ENCODE assay signal across 9 mouse cellular contexts in the genomic region with DNA sequence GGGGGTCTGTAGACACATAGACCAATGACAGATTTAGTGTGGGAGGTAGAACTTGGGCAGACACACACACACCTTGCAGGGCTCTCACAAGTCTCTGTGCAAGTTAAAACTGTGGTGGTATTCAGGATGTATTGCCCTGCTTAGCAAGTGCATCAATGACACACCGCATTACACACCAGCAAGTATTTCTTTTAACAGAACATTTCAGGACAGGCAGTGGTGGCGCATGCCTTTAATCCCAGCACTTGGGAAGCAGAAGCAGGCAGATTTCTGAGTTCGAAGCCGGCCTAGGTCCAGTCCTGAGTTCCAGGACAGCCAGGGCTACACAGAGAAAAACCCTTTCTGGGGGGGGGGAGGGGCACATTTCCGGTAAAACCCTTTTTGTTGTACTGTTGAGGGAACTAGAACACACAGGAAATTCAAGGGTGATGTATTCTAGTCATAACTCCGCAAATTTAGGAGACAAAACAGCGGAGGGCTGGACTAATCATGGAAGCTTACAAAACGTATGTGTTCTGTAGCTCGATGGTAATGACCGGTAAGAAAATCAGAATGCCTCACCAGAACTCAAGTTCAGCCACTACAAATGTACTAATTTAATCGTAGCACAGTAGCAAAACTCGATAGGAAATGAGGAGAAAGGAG. TPM values are rescaled to one million over a fixed set of nuclear protein-coding genes. Genes with fewer than 3 reads are reported as not detected.
DNase-seq lines count a peak whose midpoint lies in the region; ATAC-seq and TF ChIP-seq lines count a peak whose summit lies in the region.
"Had no signal": no experiment of that assay in that cellular context is flagged by ENCODE, and none has a peak within 500 bp of the region (broad histone marks: within the 10 kb centered on the region; RNA-seq: fewer than 3 reads in every experiment).

No protein-coding gene starts in this region.

- TF ChIP-seq POLR2A in kidney, adult 2 months (IDR thresholded peaks at IDR 0.05; ENCODE audit: low read depth, low read length): no peak

- H3K4me3 ChIP-seq in kidney, adult 2 months (ENCODE audit: insufficient read depth, low read depth, low read length): peak overlapping the region; percentile 87
- H3K4me3 ChIP-seq in G1E (ENCODE audit: low read depth, low read length): peak overlapping the region; percentile 75
- peak overlapping the region; percentile 67 for H3K4me3 ChIP-seq in heart, postnatal 0 days (ENCODE audit: low read depth, low read length)
- H3K4me3 ChIP-seq in midbrain, embryonic 11.5 days (ENCODE audit: low read depth, low read length): peak overlapping the region; percentile 66; the same call in 1 of the 2 replicates

- TF ChIP-seq CTCF in kidney, adult 2 months (conservative IDR thresholded peaks at IDR 0.05; ENCODE audit: insufficient read depth, insufficient read length, low read depth, low read length): no peak
- no peak for TF ChIP-seq CTCF in G1E (IDR thresholded peaks at IDR 0.05; ENCODE audit: low read depth, low read length)
- no peak for TF ChIP-seq CTCF in heart, postnatal 0 days (IDR thresholded peaks at IDR 0.05; ENCODE audit: low read depth)

- peak overlapping the region; percentile 91 for H3K27ac ChIP-seq in kidney, adult 2 months (ENCODE audit: insufficient read depth, low read depth, low read length)
- H3K27ac ChIP-seq in heart, postnatal 0 days (ENCODE audit: low read depth): peak overlapping the region; percentile 95
- H3K27ac ChIP-seq in midbrain, embryonic 11.5 days (ENCODE audit: low read depth, low read length): peak overlapping the region; percentile 71; the same call in 1 of the 2 replicates

- TF ChIP-seq EP300 in heart, postnatal 0 days (IDR thresholded peaks at IDR 0.05; ENCODE audit: low read depth): no peak

- peaks cover 3% of the 10 kb centered on the region; the same call in 1 of the 2 replicates for H3K4me1 ChIP-seq in kidney, adult 2 months (ENCODE audit: control insufficient read depth, insufficient read depth, low read length)
- H3K4me1 ChIP-seq in G1E (ENCODE audit: insufficient read depth, low read depth, low read length): peaks cover 24% of the 10 kb centered on the region
- H3K4me1 ChIP-seq in heart, postnatal 0 days (ENCODE audit: control insufficient read depth, insufficient read depth): peaks cover 14% of the 10 kb centered on the region
- H3K4me1 ChIP-seq in midbrain, embryonic 11.5 days (ENCODE audit: control insufficient read depth, insufficient read depth, low read length): peaks cover 10% of the 10 kb centered on the region

- no peaks in the 10 kb centered on the region for H3K36me3 ChIP-seq in kidney, adult 2 months (ENCODE audit: control insufficient read depth, insufficient read depth, low read length)
- H3K36me3 ChIP-seq in G1E (replicated peaks): peaks cover 31% of the 10 kb centered on the region
- 0 out of 2 replicates have a peak, but pooled peaks cover 5% of the 10 kb centered on the region for H3K36me3 ChIP-seq in heart, postnatal 0 days (replicated peaks; ENCODE audit: control insufficient read depth, insufficient read depth, low read length)
- H3K36me3 ChIP-seq in midbrain, embryonic 11.5 days (ENCODE audit: control insufficient read depth, insufficient read depth, low read length): no peaks in the 10 kb centered on the region; the same call in 1 of the 2 replicates

- no peak for ATAC-seq in G1E (ENCODE audit: extremely low read depth, insufficient number of reproducible peaks, low FRiP score, poor library complexity, severe bottlenecking)
- no peak for ATAC-seq in heart, postnatal 0 days (ENCODE audit: insufficient read depth, low read depth)
- no peak for ATAC-seq in midbrain, embryonic 11.5 days (ENCODE audit: low FRiP score)

- WGBS in kidney, adult 2 months: 69% methylated on average over 12 of the region's 12 CpGs
- WGBS in heart, postnatal 0 days: 68% methylated on average over 12 of the region's 12 CpGs
- WGBS in midbrain, embryonic 11.5 days: 82% methylated on average over 12 of the region's 12 CpGs

- H3K27me3 ChIP-seq in kidney, adult 2 months (replicated peaks; ENCODE audit: control insufficient read depth, insufficient read depth, low read length): no peaks in the 10 kb centered on the region
- H3K27me3 ChIP-seq in G1E (ENCODE audit: insufficient read depth, low read length): no peaks in the 10 kb centered on the region
- no peaks in the 10 kb centered on the region for H3K27me3 ChIP-seq in heart, postnatal 0 days (ENCODE audit: control insufficient read depth, insufficient read depth, low read length)
- H3K27me3 ChIP-seq in midbrain, embryonic 11.5 days (ENCODE audit: control insufficient read depth, insufficient read depth, low read length): no peaks in the 10 kb centered on the region

- H3K9ac ChIP-seq in heart, postnatal 0 days (replicated peaks; ENCODE audit: low read depth, low read length): peak overlapping the region; percentile 69
- H3K9ac ChIP-seq in midbrain, embryonic 11.5 days (ENCODE audit: low read length): peak overlapping the region; percentile 73

- peaks cover 11% of the 10 kb centered on the region for H3K9me3 ChIP-seq in G1E (replicated peaks)
- H3K9me3 ChIP-seq in heart, postnatal 0 days (replicated peaks; ENCODE audit: control insufficient read depth, low read length): 0 out of 2 replicates have a peak, but pooled peaks cover 3% of the 10 kb centered on the region
- 0 out of 2 replicates have a peak, but pooled peaks cover 4% of the 10 kb centered on the region for H3K9me3 ChIP-seq in midbrain, embryonic 11.5 days (ENCODE audit: control insufficient read depth, low read length)

- H3K4me2 ChIP-seq in heart, postnatal 0 days (ENCODE audit: low read depth, low read length): peak overlapping the region; percentile 73
- peak overlapping the region; percentile 61 for H3K4me2 ChIP-seq in midbrain, embryonic 11.5 days

- no peak for DNase-seq in kidney, adult 2 months
- no peak for DNase-seq in kidney, postnatal 10 days
- DNase-seq in G1E (ENCODE audit: low spot score): no peak
- no peak for DNase-seq in heart, postnatal 0 days (ENCODE audit: low spot score)
- DNase-seq in midbrain, embryonic 11.5 days (ENCODE audit: low spot score, missing footprints): no peak
- no peak for DNase-seq in ovary, postnatal 10 days (ENCODE audit: low spot score)
- DNase-seq in layer of hippocampus, adult 9-10 months (ENCODE audit: low spot score): no peak
- no peak for DNase-seq in cerebellum, postnatal 10 days

RNA-seq across cellular contexts. Expression of a gene that starts 1.0 kb away (rescaled TPM):
- 76.3 and 118 TPM in 2 replicates for polyA plus RNA-seq in kidney, adult 2 months (2012; rRNA removed)
- total RNA-seq in G1E (2014; fragmentation: Nextera tagmentation): 63.2 and 73.1 TPM in 2 replicates
- total RNA-seq in G1E (2017): 358 and 361 TPM in 2 replicates
- polyA plus RNA-seq in G1E (2012): 23.6 and 76.8 TPM in 2 replicates
- total RNA-seq in heart, postnatal 0 days (2014; rRNA removed; ENCODE audit: low replicate concordance): 59.6 and 131 TPM in 2 replicates
- 445 and 462 TPM in 2 replicates for polyA plus RNA-seq in heart, postnatal 0 days (2015; fragmentation: Nextera tagmentation; extraction: Ambion mirVana)
- 532 and 574 TPM in 2 replicates for polyA plus RNA-seq in midbrain, embryonic 11.5 days (2014; fragmentation: Nextera tagmentation; extraction: Ambion mirVana)

RNA-seq across cellular contexts. Expression of a gene that starts 57.0 kb away (rescaled TPM):
- 0.06 TPM in 1 of 2 replicates, not detected in the other for polyA plus RNA-seq in kidney, adult 2 months (2012; rRNA removed)
- total RNA-seq in G1E (2014; fragmentation: Nextera tagmentation) (not detected in 2 replicates), G1E (2017) (0.49 TPM in 1 of 2 replicates, not detected in the other)
- polyA plus RNA-seq in G1E (2012): not detected in 2 replicates
- total RNA-seq in heart, postnatal 0 days (2014; rRNA removed; ENCODE audit: low replicate concordance): not detected in 2 replicates
- polyA plus RNA-seq in heart, postnatal 0 days (2015; fragmentation: Nextera tagmentation; extraction: Ambion mirVana): 0.46 and 0.55 TPM in 2 replicates
- polyA plus RNA-seq in midbrain, embryonic 11.5 days (2014; fragmentation: Nextera tagmentation; extraction: Ambion mirVana): 0.74 and 1.0 TPM in 2 replicates
- total RNA-seq: neutrophil, adult 5-6 weeks had no signal
